Mouse (Mus musculus) cerebellum, adult 11-12 months (tissue): Measurements from ENCODE around the gene Harbi1.
"Not testable (repeated sequence)": the region's sequence is repeated elsewhere in the genome, so short reads cannot be mapped to it uniquely, and the experiment has no call there.

Source experiments
- DNase-seq: peaks from one replicate; pipeline ENCODE4 v3.0.0; 2022

Gene Harbi1

GRCm38 (mm10) chr2:91718276-91718675 is 7.6 kb downstream of the Harbi1 start:
- no peak for DNase-seq

- DNase-seq, result no peak
Observed at GRCm38 (mm10) chr2:91723382-91723781, 12.7 kb downstream of the Harbi1 start.

GRCm38 (mm10) chr2:91723951-91724350 is 13.3 kb downstream of the Harbi1 start:
- DNase-seq, result no peak

- DNase-seq, result no peak
Observed at GRCm38 (mm10) chr2:91724716-91725115, 14.1 kb downstream of the Harbi1 start.

GRCm38 (mm10) chr2:91725476-91725875 is 14.8 kb downstream of the Harbi1 start:
- not testable (repeated sequence) for DNase-seq

GRCm38 (mm10) chr2:91727011-91727410 is 16.4 kb downstream of the Harbi1 start:
- no peak for DNase-seq

GRCm38 (mm10) chr2:91729571-91729970 is 18.9 kb downstream of the Harbi1 start:
- DNase-seq, result no peak

GRCm38 (mm10) chr2:91729971-91730821 is 19.5 kb downstream of the Harbi1 start, which contains the start of gene Ambra1:
Ambra1 (plus strand) TSS chr2:91730134.
- peak; percentile 86 for DNase-seq

GRCm38 (mm10) chr2:91735221-91735620 is 24.6 kb downstream of the Harbi1 start:
- DNase-seq, result no peak

GRCm38 (mm10) chr2:91739586-91739985 is 28.9 kb downstream of the Harbi1 start:
- no peak for DNase-seq

GRCm38 (mm10) chr2:91744686-91745085 is 34.0 kb downstream of the Harbi1 start:
- no peak for DNase-seq

- peak; percentile 29 for DNase-seq
Observed at GRCm38 (mm10) chr2:91749811-91750261, 39.2 kb downstream of the Harbi1 start.
